Mouse (Mus musculus) forebrain, embryonic 16.5 days (tissue): ENCODE results near the gene Atxn1. TPM values are rescaled to one million over a fixed set of nuclear protein-coding genes. Genes with fewer than 3 reads are reported as not detected.
A peak's percentile ranks its signal among the peaks of the same experiment; 100 is the strongest.

ENCODE experiments used
- ATAC-seq: fragments of 200-750 bp; cut with Nextera tagmentation; 2 replicates; pipeline ENCODE4 v1.8.0; 2017; ENCODE audit warnings: mild to moderate bottlenecking, moderate library complexity
- H3K27ac ChIP-seq: fragments of 300-500 bp; sonication (generic); 2 replicates; pipeline ENCODE4 v1.5.1; 2014; ENCODE audit warnings: low read length, control low read depth
- H3K27me3 ChIP-seq: fragments of 300-500 bp; sonication (generic); replicated peaks from 2 replicates; pipeline ENCODE4 v1.6.1; 2014; ENCODE audit warnings: low read length; ENCODE audit not compliant: control insufficient read depth, insufficient read depth
- H3K36me3 ChIP-seq: fragments of 300-500 bp; sonication (generic); 2 replicates; pipeline ENCODE4 v1.6.1; 2014; ENCODE audit not compliant: control insufficient read depth, insufficient read depth
- H3K4me1 ChIP-seq: fragments of 300-500 bp; sonication (generic); replicated peaks from 2 replicates; pipeline ENCODE4 v1.6.1; 2014; ENCODE audit warnings: low read length; ENCODE audit not compliant: control insufficient read depth, insufficient read depth
- H3K4me2 ChIP-seq: fragments of 300-500 bp; sonication (generic); 2 replicates; pipeline ENCODE4 v1.6.1; 2014; ENCODE audit warnings: mild to moderate bottlenecking, low read length, control low read depth
- H3K4me3 ChIP-seq: fragments of 300-500 bp; sonication (generic); replicated peaks from 2 replicates; pipeline ENCODE4 v1.5.1; 2014; ENCODE audit warnings: mild to moderate bottlenecking, low read length, control low read depth
- H3K9ac ChIP-seq: fragments of 300-500 bp; sonication (generic); replicated peaks from 2 replicates; pipeline ENCODE4 v1.6.1; 2014; ENCODE audit warnings: low read depth, low read length, control low read depth
- H3K9me3 ChIP-seq: fragments of 300-500 bp; sonication (generic); 2 replicates; pipeline ENCODE4 v1.6.1; 2016; ENCODE audit warnings: low read length; ENCODE audit not compliant: control insufficient read depth
- WGBS: fragments of 180-500 bp; shearing (Covaris S2); extraction: QIAGEN DNeasy Blood & Tissue Kit; methylation state at CpG from one replicate; pipeline ENCODE4 v1.1.7; 2014; 5-methylcytosine and 5-hydroxymethylcytosine counted together
- polyA plus RNA-seq: library from polyadenylated mRNA; unstranded; fragments of >200 nt; fragmentation: Nextera tagmentation; extraction: Ambion mirVana; gene quantifications from 2 replicates; pipeline ENCODE4 v1.2.1, GENCODE M21; 2015

Gene Atxn1
- polyA plus RNA-seq, 1 experiment from 2014 or later, result 15.3 TPM

DNA sequence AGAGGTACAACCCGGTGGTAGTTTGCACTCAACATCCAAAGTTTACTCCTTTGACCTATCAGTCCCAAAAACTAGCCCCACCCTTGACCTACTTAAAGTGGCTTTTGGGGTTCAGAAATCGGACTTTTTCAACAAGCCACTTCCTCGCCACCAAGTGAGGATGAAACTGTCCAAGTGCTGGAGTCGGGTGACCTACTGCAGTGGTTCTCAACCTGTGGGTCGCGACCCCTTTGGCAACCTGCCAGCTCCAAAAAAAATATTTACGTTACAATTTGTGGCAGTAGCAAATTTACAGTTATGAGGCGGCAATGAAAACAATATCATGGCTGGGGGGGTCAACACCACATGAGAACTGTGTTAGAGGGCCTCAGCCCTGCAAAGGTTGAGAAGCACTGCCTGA, 95.9 kb downstream of the Atxn1 start:
- H3K27me3 ChIP-seq, result no peaks in the 10 kb centered on the region
- H3K4me1 ChIP-seq, result peaks cover 11% of the 10 kb centered on the region
- 95% methylated on average over 8 of the region's 8 CpGs for WGBS
- no peak for ATAC-seq
- H3K4me3 ChIP-seq, result no peak overlapping the region
- no peaks in the 10 kb centered on the region for H3K9me3 ChIP-seq
- no peak overlapping the region for H3K27ac ChIP-seq
- H3K9ac ChIP-seq, result no peak overlapping the region
- H3K4me2 ChIP-seq, result no peak overlapping the region
- no peaks in the 10 kb centered on the region for H3K36me3 ChIP-seq

DNA sequence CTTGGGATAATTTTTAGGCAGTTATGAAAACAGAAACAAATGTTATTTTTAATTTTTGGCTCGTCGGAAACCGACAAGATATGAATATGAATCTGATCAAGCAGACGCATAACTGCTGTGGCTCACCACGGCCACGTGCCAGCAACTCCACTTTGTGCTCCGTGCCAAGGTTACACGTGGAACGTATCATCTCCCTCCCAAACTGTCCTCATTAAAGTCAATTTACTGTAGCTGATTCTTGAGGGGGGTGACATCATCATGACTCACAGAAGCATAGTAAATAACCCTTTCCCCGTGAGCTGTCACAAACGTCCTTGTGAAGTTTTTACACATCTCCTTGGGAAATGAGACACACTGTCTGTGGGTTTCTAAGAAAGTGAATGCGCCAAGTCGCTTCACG, 97.5 kb downstream of the Atxn1 start:
- H3K4me3 ChIP-seq, result no peak overlapping the region
- no peak overlapping the region for H3K9ac ChIP-seq
- H3K27me3 ChIP-seq, result no peaks in the 10 kb centered on the region
- no peak for ATAC-seq
- no peak overlapping the region; the same call in 1 of the 2 replicates for H3K4me2 ChIP-seq
- H3K27ac ChIP-seq, result no peak overlapping the region
- peaks cover 11% of the 10 kb centered on the region for H3K4me1 ChIP-seq
- no peaks in the 10 kb centered on the region for H3K36me3 ChIP-seq
- 50% methylated on average over 14 of the region's 14 CpGs for WGBS
- H3K9me3 ChIP-seq, result no peaks in the 10 kb centered on the region

DNA sequence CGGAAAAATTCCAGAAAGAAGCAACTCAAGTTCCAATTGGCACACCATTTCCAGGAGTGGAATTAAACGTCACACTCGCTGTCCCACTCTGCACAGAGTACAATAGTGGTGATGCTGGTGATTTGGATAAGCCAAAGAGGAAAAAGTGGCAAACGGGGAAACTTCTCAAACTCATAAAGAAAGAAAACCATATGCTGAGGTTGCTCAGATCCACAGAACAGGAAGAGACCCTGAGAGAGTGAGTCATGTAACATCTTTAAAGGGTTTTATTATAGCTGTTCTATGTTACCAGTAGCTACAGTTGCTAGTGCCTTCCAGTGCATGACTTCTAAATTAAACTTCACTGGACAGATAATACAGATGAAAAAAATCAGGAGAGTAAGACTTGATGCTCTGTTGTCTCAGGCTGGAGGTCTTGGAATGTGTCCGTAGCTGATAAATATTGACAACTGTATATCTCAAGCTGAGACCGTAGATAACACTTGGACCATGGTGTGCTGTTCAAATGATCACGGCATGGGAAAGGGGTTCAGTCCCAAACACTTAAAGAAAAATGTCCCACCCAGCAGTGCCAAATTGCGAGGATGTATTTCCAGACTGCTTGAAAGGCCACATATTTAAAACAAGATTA, 98.1 kb downstream of the Atxn1 start:
- no peak for ATAC-seq
- Histone ChIP-seq H3K4me1 (peaks cover 12% of the 10 kb centered on the region), H3K36me3 (no peaks in the 10 kb centered on the region), H3K4me2 (no peak overlapping the region), H3K27ac (no peak overlapping the region), H3K9ac (no peak overlapping the region), H3K27me3 (no peaks in the 10 kb centered on the region), H3K9me3 (no peaks in the 10 kb centered on the region), H3K4me3 (no peak overlapping the region)
- WGBS, result 87% methylated on average over 8 of the region's 8 CpGs

DNA sequence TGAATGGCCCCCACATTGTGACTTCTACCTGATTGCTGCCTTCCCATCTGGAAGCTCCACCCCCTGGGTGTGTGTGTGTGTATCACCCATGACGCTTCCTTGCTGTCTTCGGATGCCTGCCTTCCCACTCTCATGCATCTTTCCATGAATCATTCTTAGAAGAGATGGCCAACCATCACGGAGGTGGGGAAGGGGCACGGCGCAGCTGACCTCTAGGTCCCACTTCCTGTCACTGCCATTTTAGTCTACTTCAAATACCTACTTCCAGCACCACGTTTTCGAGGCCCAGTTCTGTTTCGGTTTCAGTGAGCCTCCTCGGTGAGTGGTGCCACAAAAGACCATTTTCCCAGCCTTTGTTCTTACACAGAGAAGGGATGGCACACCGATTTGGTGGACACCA, 99.2 kb downstream of the Atxn1 start:
- peaks cover 16% of the 10 kb centered on the region for H3K4me1 ChIP-seq
- H3K4me3 ChIP-seq, result no peak overlapping the region
- H3K4me2 ChIP-seq, result no peak overlapping the region
- WGBS, result 93% methylated on average over 10 of the region's 10 CpGs
- no peaks in the 10 kb centered on the region for H3K36me3 ChIP-seq
- H3K9ac ChIP-seq, result no peak overlapping the region
- H3K27me3 ChIP-seq, result no peaks in the 10 kb centered on the region
- no peak for ATAC-seq
- H3K27ac ChIP-seq, result no peak overlapping the region
- H3K9me3 ChIP-seq, result no peaks in the 10 kb centered on the region

DNA sequence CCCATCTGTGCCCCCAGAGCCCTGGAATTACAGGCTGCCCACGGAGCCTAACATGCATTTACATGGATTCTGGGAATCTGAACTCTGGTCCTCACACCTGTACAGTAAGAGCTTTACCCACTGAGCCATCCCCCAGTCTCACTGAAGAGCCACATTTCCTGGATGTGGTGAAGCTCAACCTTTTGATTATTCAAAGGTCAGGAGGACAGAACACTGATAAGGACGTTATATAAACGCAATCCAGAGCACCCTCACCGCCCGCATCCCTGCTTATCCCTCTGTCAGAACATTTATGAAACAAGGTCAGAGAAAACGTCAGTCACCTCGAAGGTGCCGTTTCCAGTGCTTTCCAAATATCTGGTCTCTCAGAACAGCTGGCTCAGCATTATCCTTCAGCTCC, 101.0 kb downstream of the Atxn1 start:
- H3K4me3 ChIP-seq, result no peak overlapping the region
- no peak overlapping the region for H3K4me2 ChIP-seq
- no peaks in the 10 kb centered on the region for H3K9me3 ChIP-seq
- no peak for ATAC-seq
- no peak overlapping the region for H3K9ac ChIP-seq
- no peak overlapping the region for H3K27ac ChIP-seq
- 91% methylated on average over 8 of the region's 8 CpGs for WGBS
- H3K36me3 ChIP-seq, result no peaks in the 10 kb centered on the region
- H3K4me1 ChIP-seq, result peaks cover 18% of the 10 kb centered on the region
- H3K27me3 ChIP-seq, result no peaks in the 10 kb centered on the region

DNA sequence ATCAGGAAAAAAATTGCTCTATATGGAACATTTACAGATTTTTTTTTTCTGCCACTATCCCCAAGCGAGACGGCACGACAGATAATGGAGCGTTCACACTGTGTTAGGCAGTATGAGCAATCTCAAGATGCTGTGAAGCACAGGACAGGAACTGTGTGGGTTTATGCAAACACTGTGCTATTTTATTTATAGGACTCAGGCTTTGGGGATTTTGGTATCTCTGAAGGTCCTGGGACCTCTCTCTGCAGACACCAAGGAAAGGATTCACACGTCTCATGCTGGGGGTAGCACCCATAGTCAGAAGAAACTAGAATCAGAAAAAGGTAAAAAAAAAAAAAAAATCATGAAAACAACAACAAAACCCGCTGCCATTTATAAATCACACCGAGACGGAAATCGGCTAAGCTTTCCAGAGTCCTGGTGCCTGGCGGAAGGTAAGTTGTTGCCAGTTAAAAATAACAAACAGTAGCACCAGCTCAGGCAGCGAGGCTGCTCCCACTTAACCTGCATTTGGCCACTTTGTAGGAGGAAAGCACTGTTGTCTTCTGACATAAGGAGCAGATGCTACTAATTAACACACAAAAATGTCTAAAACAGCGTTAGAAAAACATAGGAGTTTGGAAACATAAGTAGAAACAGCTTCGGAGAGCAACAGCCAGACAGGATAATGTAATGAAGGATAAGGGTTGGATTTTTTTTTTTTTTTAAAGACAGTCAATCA, 102.8 kb downstream of the Atxn1 start:
- 61% methylated on average over 13 of the region's 13 CpGs for WGBS
- no peaks in the 10 kb centered on the region for H3K9me3 ChIP-seq
- H3K36me3 ChIP-seq, result no peaks in the 10 kb centered on the region
- no peak overlapping the region for H3K9ac ChIP-seq
- no peaks in the 10 kb centered on the region for H3K27me3 ChIP-seq
- no peak overlapping the region for H3K4me3 ChIP-seq
- no peak overlapping the region for H3K4me2 ChIP-seq
- peaks cover 9% of the 10 kb centered on the region for H3K4me1 ChIP-seq
- ATAC-seq, result no peak
- no peak overlapping the region for H3K27ac ChIP-seq

DNA sequence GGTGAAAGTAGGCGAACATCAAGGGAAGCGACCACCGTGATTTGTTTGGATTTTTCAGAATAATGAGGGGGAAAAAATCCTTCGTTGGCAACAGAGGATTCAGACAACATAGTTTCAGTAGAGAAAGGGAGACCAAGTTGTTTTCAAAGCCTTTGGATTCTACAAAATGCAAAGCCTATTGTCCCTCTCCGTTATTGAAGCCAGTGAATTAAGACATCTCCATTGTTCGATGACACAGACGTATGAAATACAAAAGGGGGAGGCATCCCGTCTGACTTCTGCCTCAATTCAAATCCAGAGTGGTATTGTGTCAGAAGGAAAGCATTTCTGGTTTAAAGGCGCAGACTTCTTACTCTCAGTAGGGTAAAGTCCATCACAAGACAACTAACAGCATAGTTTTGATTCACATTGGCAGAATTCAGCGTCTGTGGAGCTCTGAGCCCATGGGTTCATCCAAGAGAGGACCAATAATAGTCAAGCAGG, 103.7 kb downstream of the Atxn1 start:
- H3K9ac ChIP-seq, result no peak overlapping the region
- no peaks in the 10 kb centered on the region for H3K27me3 ChIP-seq
- no peak overlapping the region for H3K27ac ChIP-seq
- peak; percentile 31; the same call in 1 of the 2 replicates for ATAC-seq
- no peaks in the 10 kb centered on the region for H3K36me3 ChIP-seq
- no peak overlapping the region for H3K4me3 ChIP-seq
- 23% methylated on average over 10 of the region's 10 CpGs for WGBS
- no peaks in the 10 kb centered on the region for H3K9me3 ChIP-seq
- H3K4me1 ChIP-seq, result peaks cover 9% of the 10 kb centered on the region
- no peak overlapping the region for H3K4me2 ChIP-seq

DNA sequence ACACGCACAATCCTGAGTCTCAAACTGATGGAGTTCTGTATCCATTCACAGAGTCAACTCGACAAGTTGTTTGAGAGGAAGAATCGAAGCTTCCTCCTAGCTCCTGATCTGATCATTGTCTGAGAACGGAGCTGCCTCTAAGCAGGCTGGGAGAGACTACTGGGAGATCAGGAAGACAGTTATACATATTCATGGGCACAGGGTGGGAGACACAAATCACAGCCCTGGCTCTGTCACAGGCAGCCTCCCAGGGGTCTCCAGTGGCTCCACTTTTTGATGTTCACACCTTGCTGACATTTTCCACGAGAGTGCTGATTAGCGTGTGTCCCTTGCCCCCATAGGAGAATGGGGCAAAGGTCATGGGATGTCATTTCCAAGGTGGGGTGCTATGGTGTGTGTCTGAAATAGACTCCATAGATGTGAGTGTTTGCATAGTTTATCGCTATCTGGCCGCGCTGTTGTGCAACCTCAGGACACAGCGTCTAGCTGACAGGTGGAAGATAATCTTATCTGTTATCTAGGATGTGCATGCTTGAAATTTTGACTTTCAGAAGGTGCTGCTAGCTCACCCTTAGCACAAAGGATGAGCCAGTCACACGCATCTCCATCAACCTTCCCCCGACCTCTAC, 105.6 kb downstream of the Atxn1 start:
- Histone ChIP-seq H3K9me3 (no peaks in the 10 kb centered on the region), H3K27ac (no peak overlapping the region), H3K9ac (no peak overlapping the region), H3K27me3 (no peaks in the 10 kb centered on the region), H3K36me3 (no peaks in the 10 kb centered on the region), H3K4me1 (peaks cover 9% of the 10 kb centered on the region), H3K4me3 (no peak overlapping the region), H3K4me2 (no peak overlapping the region)
- WGBS, result 82% methylated on average over 12 of the region's 12 CpGs
- ATAC-seq, result peak; percentile 68

DNA sequence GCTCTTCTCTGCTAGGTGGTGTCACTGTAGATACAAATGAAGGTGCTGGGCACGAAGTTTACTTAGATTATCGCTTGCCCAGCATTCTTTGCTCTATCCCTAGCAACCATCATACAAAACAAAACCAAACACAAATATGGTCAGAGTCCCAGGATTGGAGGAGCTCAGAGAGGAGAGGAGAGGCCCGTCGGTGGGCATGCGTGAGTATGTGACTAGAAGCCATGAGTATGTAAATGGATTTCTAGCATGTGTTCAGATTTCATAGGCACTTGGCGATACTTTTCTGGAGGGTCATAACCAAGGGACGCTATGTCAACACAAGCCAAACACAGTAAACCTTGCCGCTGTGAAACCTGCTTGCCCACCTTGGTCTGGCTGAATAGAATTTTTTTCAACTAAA, 107.4 kb downstream of the Atxn1 start:
- WGBS, result 89% methylated on average over 8 of the region's 8 CpGs
- no peaks in the 10 kb centered on the region for H3K36me3 ChIP-seq
- ATAC-seq, result no peak
- no peak overlapping the region for H3K4me2 ChIP-seq
- H3K9ac ChIP-seq, result no peak overlapping the region
- no peak overlapping the region for H3K27ac ChIP-seq
- H3K9me3 ChIP-seq, result no peaks in the 10 kb centered on the region
- H3K4me3 ChIP-seq, result no peak overlapping the region
- peaks cover 9% of the 10 kb centered on the region for H3K4me1 ChIP-seq
- no peaks in the 10 kb centered on the region for H3K27me3 ChIP-seq
